Mouse (Mus musculus): ENCODE data around the gene Antxr1.

GRCm38 (mm10) chr6:87222854-87223631 is 112.6 kb downstream of the Antxr1 start:
- no peak for TF ChIP-seq CTCF (IDR thresholded peaks at IDR 0.05; ENCODE audit: borderline replicate concordance, insufficient read depth, low read depth, low read length)
- no peak for TF ChIP-seq POLR2A (IDR thresholded peaks at IDR 0.05; ENCODE audit: borderline replicate concordance, insufficient read depth, low read length)

Data from cerebellum, adult 2 months (tissue).